Mouse (Mus musculus) thymus, adult 2 months (tissue): ENCODE measurements around the gene Ruvbl2.

Source experiments
- CTCF ChIP-seq: fragments of 200-500 bp; IDR thresholded peaks from 2 replicates; pipeline ENCODE4 v1.5.1; 2012; ENCODE audit warnings: mild to moderate bottlenecking, control low read depth, low read length, moderate library complexity, borderline replicate concordance; ENCODE audit not compliant: control insufficient read depth, poor library complexity, insufficient read depth; ENCODE audit errors: extremely low read depth
- POLR2A ChIP-seq: fragments of 200-500 bp; IDR thresholded peaks from 2 replicates; pipeline ENCODE4 v1.6.1; 2012; ENCODE audit warnings: mild to moderate bottlenecking, low read length, control low read depth, moderate library complexity; ENCODE audit not compliant: control insufficient read depth, poor library complexity, insufficient read depth; ENCODE audit errors: extremely low read depth

- TF ChIP-seq CTCF (no peak), POLR2A (no peak)
Observed at GRCm38 (mm10) chr7:45475291-45475969, 37.5 kb upstream of the Ruvbl2 start.
